Mouse (Mus musculus) liver, postnatal 0 days (tissue): ENCODE results near the gene Lrp1.

ENCODE experiments used
- CTCF ChIP-seq: sonication (generic); IDR thresholded peaks from 2 replicates; pipeline ENCODE4 v1.5.1; 2016; ENCODE audit warnings: antibody characterized with exemption, low read depth
- EP300 ChIP-seq: IDR thresholded peaks from 2 replicates; pipeline ENCODE4 v1.6.1; 2016; ENCODE audit warnings: antibody characterized with exemption, low read depth, mild to moderate bottlenecking

GRCm38 (mm10) chr10:127619941-127620405 is 975 bp downstream of the Lrp1 start:
- no peak for TF ChIP-seq EP300
- TF ChIP-seq CTCF: no peak
